Mouse (Mus musculus) thymus, postnatal 10 days (tissue): ENCODE results near the gene Foxe3.
"Not testable (repeated sequence)": the region's sequence is repeated elsewhere in the genome, so short reads cannot be mapped to it uniquely, and the experiment has no call there.

Source experiments
- DNase-seq, 2 experiments: peaks; one replicate each; pipeline ENCODE4 v3.0.0; 2021; ENCODE audit warnings: low spot score in 2 of 2

Gene Foxe3

DNA sequence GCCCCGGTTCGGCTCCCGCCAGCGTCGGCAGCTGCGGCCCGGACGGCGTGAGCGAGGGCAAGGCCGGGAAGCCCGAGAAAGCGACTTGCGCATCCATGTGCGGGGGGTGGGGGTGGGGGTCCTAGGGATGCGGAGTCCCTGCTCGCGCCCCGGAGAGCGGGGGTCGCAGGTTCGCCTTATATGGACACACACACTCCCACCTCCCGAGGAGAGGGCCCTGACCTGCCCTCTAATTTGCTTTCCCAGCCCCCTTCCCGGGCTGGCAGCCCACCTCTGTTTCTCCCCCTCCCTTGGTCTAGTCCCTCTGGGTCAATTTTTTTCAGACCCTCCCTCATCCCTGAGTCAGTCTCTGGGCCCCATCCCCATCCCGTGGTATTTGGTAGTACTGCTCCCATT is at the start of gene Foxe3:
Gene Foxe3 (minus strand): TSS at position 97 of the 396 bp plus-strand sequence.
- no peak for DNase-seq

DNA sequence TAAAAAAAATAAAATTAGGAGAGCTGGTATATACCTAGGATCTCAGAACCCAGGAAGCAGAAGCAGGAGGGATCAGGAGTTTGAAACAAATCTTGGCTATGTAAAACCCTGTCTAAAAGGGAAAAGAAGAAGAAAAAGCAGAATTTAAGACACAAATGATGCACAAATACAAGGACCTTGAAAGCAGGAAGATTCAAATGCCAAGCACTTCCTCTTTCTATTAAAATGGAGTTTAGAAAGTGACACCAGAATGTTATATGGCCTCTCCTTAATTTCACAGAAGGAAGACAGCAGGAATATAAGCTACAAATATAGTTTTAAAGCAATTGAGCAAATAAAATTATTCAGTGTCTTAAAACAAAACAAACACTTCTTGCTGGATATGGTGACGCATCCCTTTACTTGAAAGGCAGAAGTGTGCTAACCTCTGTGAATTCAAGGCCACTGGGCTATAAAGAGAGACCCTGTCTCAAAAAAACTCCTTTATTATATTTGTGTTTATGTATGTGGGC is 47.5 kb upstream of the Foxe3 start:
- DNase-seq, result no peak

DNA sequence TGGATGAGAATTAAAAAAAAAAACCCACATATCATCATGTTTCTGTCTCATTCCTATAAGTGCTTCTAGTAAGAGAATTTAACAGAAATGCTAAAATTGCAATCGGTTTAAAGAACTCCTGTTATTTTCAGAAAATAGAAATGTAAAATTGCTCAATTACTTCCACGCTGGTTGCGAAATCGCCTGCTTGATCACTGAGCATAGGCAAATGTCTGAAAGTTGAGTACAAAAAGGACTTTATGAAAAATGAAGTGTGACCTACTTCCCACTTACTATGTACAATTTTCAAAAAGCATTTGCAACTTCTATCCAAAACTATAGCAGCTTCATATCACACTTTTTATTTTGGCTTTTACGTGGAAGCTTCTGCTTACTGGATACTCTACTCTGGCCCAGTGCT is 44.9 kb upstream of the Foxe3 start:
- DNase-seq, result no peak

DNA sequence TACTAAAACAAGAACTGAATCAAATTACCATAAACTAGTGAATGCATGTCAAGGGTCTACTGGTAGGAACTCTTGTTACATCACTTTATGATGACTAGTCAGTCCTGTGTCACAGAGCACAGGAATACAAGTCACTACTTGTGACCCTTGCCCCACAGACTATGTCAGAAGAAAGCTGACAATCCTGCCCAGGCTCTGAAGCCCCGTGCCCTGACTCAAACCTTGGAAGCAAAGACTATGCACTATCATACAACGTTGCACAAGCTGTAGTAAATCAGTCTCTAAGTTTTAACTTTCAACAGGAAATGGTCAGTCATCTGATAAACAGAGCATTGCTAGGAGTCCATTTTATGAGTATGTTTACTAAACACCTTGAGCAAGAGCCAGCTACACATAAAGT is 35.1 kb upstream of the Foxe3 start:
- DNase-seq, result not testable (repeated sequence)

DNA sequence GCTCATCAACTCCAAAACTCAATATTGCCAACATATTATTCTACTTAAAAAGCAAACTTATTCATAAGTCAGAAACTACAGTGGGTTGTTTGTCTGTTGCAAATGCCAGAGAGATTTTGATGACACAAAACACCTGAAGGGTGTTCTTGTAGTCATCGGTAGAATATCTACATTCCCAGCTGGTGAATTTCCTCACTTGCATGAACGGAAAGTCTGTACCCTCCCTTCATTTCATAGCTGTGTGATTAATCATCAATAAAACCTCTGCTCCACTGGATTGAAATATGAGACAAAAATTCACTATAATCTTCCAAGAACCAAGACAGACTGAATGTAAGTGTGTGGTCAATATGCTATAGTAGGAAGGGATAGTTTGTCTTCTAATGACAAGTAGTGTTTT is 33.7 kb upstream of the Foxe3 start:
- DNase-seq, result no peak

DNA sequence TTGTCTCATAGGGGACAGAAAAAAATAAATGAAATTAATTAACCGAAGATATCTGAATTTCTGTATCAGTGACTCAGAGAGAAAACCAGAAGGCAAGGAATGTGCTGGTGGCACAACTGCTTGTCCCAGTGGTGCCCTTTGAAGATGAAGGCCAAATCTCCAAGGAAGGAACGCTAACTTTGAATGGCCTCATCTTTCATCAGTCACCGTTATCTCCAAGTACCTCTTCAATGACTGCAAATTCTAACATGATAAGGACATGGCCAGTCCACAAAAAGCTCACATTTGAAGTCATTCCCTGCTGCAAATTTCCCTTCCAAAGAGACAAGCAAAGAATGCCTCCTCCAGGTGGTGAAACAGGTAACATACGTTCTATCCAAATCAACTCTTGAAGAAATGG is 33.0 kb upstream of the Foxe3 start:
- DNase-seq, result no peak

DNA sequence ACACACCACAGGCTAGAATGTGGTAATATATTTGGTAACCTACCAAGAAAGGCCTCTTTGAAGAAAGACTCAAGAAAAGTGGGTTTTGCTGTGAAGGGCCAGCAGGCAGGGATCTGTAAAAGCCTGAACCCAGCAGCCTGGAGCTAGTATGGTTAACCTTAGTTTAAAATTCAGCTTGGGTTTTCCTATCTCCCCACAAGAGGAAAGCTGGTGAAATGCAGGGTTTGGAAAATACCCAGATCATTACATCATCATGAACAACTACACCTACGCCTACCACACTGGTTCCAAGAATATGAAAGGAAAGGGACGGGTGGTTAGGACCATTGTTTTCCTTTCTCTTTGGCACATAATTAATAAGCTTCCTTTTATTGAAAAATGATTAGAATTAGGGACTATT is 32.4 kb upstream of the Foxe3 start:
- no peak for DNase-seq

DNA sequence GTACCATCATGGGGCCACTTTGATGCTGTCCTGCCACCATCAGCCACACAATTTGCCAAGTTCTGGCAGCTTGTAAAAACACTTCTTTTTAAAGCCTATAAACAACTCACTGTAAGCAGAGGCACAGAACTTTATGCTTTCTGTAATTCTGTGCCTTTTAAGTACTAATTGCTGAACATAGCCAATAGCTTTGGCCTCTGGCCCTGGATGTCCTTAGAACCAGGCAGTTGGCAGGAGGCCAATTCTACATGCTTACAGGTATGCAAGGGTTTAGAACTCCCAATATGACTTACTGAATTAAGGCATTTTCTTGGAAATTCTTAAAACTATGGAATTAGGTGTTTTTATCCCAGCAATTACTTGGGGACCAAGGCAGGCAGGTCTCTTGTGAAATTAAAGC is 31.6 kb upstream of the Foxe3 start:
- DNase-seq, result no peak

DNA sequence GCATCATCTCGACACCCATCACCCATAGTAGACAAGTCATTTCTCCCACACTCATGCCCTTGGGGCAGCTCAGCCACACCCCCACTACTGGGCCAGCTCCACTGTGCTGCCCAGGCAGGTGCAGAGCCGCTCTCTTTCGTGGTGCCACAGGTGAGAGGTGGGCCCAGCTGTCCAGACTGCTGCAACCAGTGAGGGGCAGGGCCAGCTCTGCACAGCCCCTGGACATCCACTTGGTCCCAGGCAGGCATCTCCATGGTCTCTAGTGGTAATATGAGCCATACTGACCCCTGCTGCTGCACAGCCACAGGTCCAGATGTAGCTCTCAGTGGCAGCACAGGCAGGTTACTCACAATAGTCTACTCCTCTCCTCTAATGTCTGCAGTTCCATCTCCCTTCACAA is 27.4 kb upstream of the Foxe3 start:
- no peak for DNase-seq

DNA sequence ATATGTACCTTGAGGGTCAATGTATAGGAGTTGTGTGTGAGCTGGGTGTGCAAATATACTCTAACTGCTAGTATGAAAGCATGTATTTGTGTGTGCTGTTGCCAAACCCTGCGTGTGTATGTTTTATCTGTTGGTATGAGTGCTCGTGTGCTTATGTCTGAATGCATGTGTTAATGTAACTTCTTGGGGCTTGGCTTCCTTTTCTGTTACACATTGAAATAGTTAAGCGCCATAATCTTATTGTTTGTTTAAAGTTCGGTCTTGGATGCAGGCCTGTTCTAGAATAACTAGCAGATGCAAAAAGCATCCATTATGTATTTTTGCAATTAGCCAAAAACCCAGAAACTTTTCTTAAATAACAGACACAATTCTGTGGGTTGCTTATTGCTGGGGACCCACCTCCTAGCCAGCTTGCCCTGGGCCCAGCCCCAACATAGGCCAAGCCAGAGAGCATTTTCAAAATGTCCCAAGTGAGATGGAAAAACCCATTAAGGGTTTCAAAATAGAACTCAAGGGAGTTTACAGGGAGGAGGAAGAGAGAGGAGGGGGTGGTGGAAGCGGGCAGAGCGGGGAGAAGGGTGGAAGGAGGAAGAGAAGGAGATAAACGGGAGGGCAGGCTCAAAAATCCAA is 22.2 kb upstream of the Foxe3 start:
- no peak for DNase-seq

DNA sequence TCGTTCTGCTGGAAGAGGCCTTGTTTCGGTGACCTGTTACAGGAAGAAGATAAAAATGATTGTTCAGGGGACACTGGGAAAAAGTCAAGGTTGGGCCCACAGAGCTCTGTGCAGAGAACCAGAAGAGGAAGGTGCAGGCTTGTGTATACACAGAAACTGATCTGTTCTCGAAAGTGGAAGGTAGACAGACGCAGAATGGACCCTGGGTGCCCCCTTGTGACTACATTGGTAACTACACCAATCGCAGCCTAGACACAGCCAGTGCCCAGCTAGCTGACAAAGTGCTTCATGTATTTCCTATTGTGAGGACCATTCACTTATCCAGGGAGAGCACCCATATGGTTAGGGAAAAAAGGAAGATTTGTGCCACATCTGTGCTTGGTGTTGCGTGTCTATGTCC is 21.6 kb upstream of the Foxe3 start:
- DNase-seq, result peak; percentile 15 to 61

DNA sequence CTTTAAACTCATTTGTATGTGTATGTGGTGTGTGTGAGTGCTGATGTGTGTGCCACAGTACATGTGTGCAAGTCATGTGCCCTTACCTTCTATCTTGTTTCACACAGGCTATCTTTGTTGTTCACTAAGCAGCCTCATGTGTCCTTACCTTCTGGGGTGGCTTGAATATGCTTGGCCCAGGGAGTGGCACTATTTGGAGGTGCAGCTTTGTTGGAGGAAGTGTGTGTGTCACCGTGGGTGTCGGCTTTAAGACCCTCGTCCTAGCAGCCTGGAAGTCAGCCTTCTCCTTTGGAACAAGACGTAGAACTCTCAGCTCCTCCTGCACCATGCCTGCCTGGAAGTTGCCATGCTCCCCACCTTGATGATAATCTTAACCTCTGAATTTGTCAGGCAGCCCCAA is 20.6 kb upstream of the Foxe3 start:
- no peak for DNase-seq

DNA sequence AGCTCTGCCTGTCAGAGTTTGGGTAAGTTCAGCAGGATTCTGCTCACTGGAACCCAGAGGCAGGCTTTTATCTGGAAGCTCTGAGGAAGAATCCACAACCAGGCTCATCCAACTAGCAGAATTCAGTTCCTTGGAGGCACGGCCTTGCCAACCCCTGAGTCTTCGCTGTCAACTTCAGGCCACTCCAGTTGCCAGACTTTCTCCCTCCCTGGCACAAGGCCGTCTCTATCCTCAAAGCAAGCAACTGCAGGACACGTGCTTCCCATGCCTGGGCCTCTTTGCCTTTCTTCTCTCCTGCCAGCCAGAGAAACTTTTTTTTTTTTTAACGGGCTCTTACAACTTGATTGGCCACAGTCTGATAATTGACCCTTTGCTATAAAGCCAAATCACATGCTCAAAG is 19.2 kb upstream of the Foxe3 start:
- DNase-seq, result no peak

DNA sequence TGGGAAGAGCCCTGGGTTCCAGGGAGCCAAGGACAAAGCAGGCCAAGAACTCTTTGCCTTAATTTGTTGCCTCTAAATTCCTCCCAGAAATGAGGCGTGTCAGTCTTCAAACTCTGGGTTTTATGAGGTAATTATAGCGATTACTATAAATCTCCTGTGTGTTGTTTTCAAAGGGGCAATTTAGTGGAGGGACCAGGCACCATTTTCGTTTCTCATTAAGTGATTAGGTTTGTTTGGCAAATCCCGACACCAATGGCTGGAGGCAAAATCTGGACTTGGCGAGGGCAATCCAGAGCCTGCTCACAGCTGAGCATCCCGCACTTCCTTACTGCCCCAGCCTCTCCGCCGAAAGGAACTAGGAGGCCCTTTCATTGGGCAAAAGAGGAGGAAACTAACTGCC is 16.8 kb upstream of the Foxe3 start:
- no peak for DNase-seq

DNA sequence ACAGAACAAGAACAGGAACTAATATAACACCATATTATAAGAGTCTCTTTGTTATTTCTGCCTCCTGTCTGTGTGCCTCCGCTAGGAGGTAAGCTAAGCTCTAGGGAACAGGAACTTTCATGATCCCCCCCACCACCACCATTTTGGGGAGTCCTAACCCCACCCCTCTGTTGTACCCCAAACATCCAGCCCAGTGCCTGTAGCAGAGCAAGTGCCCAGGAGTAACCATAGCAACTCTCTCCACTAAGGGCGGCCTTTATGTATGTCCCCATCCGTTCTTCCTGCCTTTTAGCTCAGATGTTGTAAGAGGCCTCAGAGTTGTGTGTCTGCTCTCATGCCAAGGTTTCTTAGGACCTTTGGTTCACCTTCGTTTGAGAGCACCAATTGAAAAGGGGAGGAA is 16.3 kb upstream of the Foxe3 start:
- DNase-seq, result no peak

DNA sequence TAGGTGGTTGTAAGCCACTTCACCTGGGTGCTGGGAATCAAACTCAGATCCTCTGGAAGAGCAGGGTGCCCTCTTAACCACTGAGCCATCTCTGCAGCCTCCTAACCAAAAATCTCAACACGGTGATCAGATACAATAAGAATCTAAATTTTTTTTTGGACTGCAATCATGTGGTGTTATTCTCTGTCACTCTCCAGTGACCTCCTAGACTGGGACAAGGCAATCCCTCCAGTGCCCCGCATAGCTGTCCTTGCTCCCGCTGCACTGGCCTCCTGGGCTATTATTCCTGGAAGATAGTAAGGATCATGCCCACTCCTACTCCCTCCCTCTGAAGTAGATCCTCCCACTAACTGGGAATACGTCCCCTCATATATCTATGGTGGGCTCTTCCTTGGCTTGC is 15.5 kb upstream of the Foxe3 start:
- DNase-seq, result no peak

DNA sequence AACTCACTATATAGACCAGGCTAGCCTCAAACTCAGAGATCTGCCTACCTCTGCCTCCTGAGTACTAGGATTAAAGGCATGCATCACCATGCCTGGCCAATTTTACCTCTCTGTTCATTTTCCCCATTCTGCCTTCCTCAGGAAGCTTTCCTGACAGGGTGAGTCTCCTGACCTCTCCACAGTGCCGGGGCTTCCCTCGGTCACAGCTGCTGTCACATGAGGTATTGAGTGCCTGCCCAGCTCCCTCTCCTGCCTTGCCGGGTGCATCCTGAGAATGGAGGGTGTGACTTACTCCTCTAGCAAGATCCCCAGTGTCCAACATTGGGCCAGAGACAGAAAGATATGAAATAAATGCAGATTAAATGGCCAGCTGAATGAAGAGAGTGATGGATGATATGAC is 12.4 kb upstream of the Foxe3 start:
- no peak for DNase-seq

DNA sequence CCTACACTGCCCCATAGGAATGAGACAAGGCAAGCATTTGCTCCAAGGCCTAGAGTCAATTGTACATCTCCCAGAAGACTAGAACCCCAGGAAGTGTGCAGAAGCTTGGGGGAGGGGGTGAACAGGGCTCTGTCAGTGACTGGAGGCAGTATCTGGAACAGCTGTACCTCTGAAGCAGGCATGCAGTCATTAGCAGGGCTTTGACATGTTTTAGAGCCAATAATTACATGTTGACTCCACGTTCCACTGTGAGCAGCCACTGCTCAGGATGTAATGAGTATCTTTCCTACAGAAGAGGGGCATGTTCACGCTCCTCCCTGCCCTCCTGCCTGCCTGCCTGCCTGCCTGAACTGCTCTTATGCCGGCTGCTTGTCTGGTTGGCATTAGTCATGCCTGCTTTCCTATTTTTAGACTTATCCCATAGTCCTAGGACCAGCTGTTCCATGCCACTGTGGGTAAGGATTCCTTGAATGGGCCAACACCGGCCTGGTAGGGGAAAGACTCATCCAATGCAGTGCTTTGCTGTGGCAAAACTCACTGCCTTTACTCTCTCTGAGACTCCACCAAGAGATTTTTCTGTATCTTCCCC is 11.7 kb upstream of the Foxe3 start:
- DNase-seq, result no peak

DNA sequence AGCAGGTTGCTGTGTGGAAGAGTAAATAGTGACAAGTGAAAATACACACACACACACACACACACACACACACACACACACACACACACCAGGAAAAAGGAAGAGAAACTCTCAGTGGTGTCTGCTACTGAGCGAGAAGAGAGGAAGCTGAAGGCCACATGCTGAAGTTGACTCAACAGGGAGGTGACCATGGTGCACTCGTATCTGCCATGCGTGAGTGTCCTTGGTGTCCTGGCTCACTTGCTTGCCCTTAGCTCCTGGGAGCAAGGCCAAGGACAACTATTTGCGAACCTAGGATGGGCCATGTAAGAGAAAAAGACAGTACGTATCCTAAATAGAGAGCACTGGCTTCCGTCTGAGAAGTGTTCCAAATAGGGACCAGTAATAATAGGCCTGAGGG is 8.4 kb upstream of the Foxe3 start:
- DNase-seq, result no peak

DNA sequence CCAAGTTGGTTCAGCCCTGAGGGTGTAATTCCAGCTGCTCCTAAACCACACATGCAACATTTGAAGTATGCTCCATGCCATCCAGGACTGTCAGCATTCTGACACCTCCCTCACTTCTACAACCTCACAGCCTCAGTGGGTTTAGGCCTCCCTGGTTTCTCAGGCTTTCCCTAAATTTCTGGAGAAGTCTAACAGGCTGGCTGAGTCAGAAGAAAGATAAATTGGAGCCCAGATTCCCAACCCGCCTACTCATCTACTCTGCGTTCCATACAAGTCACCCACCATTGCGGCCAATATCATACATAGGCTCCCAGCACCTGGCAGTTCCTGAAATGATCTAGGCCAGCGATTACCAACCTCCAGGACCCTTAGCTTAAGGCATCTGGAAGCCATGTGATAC is 6.9 kb upstream of the Foxe3 start:
- no peak for DNase-seq

DNA sequence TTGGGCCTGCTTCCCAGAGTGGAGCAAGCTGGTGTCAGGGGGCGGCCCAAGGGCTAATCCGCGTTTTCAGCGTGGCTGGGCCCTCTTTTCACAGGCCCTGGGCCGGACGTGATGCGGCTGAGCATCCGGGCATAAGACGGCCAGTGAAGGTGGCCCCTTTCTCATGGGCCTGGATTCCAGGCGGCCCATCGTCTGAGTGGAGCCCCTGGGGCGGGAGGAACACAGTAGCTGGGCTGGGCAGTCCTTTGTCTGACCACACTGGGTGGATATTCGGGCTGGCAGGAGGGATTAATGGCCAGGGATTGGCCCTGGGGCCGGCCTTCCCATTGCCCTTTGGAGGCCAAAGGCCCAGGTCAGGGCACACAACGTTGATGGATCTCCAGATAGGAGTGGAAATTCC is 3.3 kb upstream of the Foxe3 start:
- DNase-seq, result no peak

DNA sequence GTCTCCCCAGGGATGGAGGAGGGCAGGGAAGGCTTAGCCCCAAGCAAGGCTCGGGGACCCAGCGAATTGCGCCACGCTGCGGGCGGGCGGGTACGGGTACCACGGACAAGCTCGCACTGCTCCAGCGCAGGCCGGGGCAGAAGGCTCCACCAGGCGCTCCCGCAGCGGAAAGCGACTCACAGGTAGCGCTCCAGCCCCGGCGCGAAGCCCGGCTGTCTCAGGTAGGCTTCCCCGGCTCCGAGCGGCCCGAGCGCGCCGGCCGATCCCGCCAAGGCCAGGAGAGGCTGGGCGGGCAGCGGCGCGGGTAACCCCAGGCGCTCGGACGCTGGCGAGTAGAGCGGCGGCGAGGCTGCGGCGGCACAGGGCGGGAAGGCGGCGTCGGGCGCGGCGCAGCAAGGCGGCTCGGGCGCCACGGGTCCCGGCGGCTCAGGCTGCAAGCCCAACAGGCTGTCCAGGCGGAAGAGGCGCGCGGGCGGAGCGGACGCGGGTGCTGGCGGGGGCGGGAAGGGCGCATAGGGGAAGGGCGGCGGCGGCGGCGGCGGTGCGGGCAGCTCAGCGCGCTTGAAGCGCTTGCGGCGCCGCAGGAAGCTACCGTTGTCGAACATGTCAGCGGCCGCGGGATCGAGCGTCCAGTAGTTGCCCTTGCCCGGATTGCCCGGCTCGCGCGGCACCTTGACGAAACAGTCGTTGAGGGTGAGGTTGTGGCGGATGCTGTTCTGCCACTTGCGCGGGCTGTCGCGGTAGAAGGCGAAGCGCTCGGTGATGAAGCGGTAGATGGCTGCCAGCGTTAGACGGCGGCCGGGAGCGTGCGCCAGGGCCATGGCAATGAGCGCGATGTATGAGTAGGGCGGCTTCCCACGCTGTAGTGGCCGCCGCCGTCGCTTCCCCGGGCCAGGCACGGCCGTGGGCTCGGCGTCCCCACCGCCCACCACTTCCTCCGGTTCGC is 569 bp downstream of the Foxe3 start:
- DNase-seq, result no peak

DNA sequence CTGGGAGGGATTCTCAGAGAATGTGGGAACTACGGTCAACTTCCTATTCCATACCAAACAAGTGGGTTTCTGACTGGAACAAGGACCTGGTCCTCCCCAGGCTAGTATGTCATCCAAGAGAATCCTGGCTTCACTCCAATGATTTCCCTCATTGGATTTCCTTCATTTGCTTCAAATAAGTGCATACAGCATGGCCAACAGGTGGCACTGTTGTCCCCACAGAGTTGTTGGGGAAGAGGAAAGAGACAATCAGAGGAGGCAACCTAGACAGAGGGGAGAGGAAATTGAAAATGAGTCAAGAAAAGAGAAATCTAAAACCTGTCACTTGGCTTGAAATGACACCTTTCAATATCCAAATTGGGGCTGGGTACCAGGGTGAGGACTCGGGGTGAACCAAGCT is 8.7 kb downstream of the Foxe3 start:
- DNase-seq, result peak in 1 of 2 experiments; percentile 34
